Mouse (Mus musculus): Measurements from ENCODE around the gene Slmap. TPM values are rescaled to one million over a fixed set of nuclear protein-coding genes. Genes with fewer than 3 reads are reported as not detected.

Slmap gene
- total and polyA plus RNA-seq, 3 experiments: 19.0 to 61.0 (median 51.0) TPM

- H3K4me2 ChIP-seq (ENCODE audit: insufficient read depth, low read depth, poor library complexity, severe bottlenecking): no peak overlapping the region
- in situ Hi-C loops (cut with MboI; ENCODE audit: low pct_ligation_motif_present, low pct_unique_long_range_greater_than_20kb, low sequenced_read_pairs) (no loop called here), dilution Hi-C loops (cut with MboI; ENCODE audit: extremely low pct_ligation_motif_present, extremely low pct_unique_long_range_greater_than_20kb, low sequenced_read_pairs) (no loop called here)
- no peaks in the 10 kb centered on the region for H3K9me3 ChIP-seq (replicated peaks; ENCODE audit: low read length)
- DNase-seq (ENCODE audit: extremely low read depth): no peak
- H3K36me3 ChIP-seq (replicated peaks in 1 of 2; ENCODE audit: control insufficient read depth in 1 of 2, insufficient read depth in 1 of 2, low read length in 1 of 2): no peaks in the 10 kb centered on the region
- no peak overlapping the region for H3K9ac ChIP-seq (ENCODE audit: insufficient read depth, low read depth)
- TF ChIP-seq MYC (IDR thresholded peaks at IDR 0.05; ENCODE audit: low read depth, low read length) (no peak), CTCF (conservative IDR thresholded peaks at IDR 0.05 in 1 of 2, IDR thresholded peaks at IDR 0.05 in 1 of 2; ENCODE audit: low read depth in 2 of 2, low read length in 2 of 2) (no peak)
- H3K27ac ChIP-seq (ENCODE audit: insufficient read depth, low read depth): no peak overlapping the region
- H3K27me3 ChIP-seq (replicated peaks): no peaks in the 10 kb centered on the region
- H3K4me1 ChIP-seq (ENCODE audit: control insufficient read depth in 1 of 2, insufficient read depth in 2 of 2): no peaks in the 10 kb centered on the region
- H3K4me3 ChIP-seq (replicated peaks in 1 of 3; ENCODE audit: low read depth in 2 of 3, low read length in 2 of 3, poor library complexity in 1 of 3): no peak overlapping the region
- no peaks in the 10 kb centered on the region for H3K79me2 ChIP-seq (replicated peaks; ENCODE audit: control insufficient read depth, extremely low read depth, insufficient read depth, poor library complexity, severe bottlenecking)
These were observed 13.1 kb upstream of the Slmap start for GRCm38 (mm10) chr14:26547516-26548488.

GRCm38 (mm10) chr14:26542136-26542535 is 7.4 kb upstream of the Slmap start:
- Histone ChIP-seq H3K4me2 (ENCODE audit: insufficient read depth, low read depth, poor library complexity, severe bottlenecking) (no peak overlapping the region), H3K36me3 (replicated peaks in 1 of 2; ENCODE audit: control insufficient read depth in 1 of 2, insufficient read depth in 1 of 2, low read length in 1 of 2) (no peaks in the 10 kb centered on the region), H3K27ac (ENCODE audit: insufficient read depth, low read depth) (no peak overlapping the region), H3K4me1 (ENCODE audit: control insufficient read depth in 1 of 2, insufficient read depth in 2 of 2) (no peaks in the 10 kb centered on the region), H3K9ac (ENCODE audit: insufficient read depth, low read depth) (no peak overlapping the region), H3K27me3 (replicated peaks) (no peaks in the 10 kb centered on the region), H3K79me2 (replicated peaks; ENCODE audit: control insufficient read depth, extremely low read depth, insufficient read depth, poor library complexity, severe bottlenecking) (no peaks in the 10 kb centered on the region), H3K4me3 (replicated peaks in 1 of 3; ENCODE audit: low read depth in 2 of 3, low read length in 2 of 3, poor library complexity in 1 of 3) (no peak overlapping the region), H3K9me3 (replicated peaks; ENCODE audit: low read length) (no peaks in the 10 kb centered on the region)
- TF ChIP-seq TBP (conservative IDR thresholded peaks at IDR 0.05; ENCODE audit: low read depth, low read length) (no peak), USF1 (IDR thresholded peaks at IDR 0.05; ENCODE audit: low read depth, low read length) (no peak), PAX5 (IDR thresholded peaks at IDR 0.05; ENCODE audit: low read length) (no peak), IRF4 (IDR thresholded peaks at IDR 0.05; ENCODE audit: low read depth, low read length) (no peak), NELFE (IDR thresholded peaks at IDR 0.05; ENCODE audit: low read depth, low read length) (no peak), BHLHE40 (IDR thresholded peaks at IDR 0.05; ENCODE audit: low read depth, low read length) (no peak), MXI1 (IDR thresholded peaks at IDR 0.05; ENCODE audit: low read depth, low read length) (no peak), UBTF (IDR thresholded peaks at IDR 0.05; ENCODE audit: low read depth, low read length) (no peak), GABPA (IDR thresholded peaks at IDR 0.05; ENCODE audit: insufficient replicate concordance, low read depth, low read length) (no peak), RCOR1 (conservative IDR thresholded peaks at IDR 0.05; ENCODE audit: low read depth, low read length) (no peak), CTCF (conservative IDR thresholded peaks at IDR 0.05 in 1 of 2, IDR thresholded peaks at IDR 0.05 in 1 of 2; ENCODE audit: low read depth in 2 of 2, low read length in 2 of 2) (no peak), ZNF384 (IDR thresholded peaks at IDR 0.05; ENCODE audit: low read depth, low read length) (no peak), NRF1 (IDR thresholded peaks at IDR 0.05; ENCODE audit: low read depth, low read length) (no peak), POLR2A (IDR thresholded peaks at IDR 0.05; ENCODE audit: low read depth, low read length) (no peak), CHD2 (IDR thresholded peaks at IDR 0.05; ENCODE audit: low read length) (no peak), ZMIZ1 (IDR thresholded peaks at IDR 0.05; ENCODE audit: low read depth, low read length) (no peak), POLR2AphosphoS2 (IDR thresholded peaks at IDR 0.05; ENCODE audit: low read depth, low read length) (no peak), SIN3A (IDR thresholded peaks at IDR 0.05; ENCODE audit: low read length) (no peak)
- no peak for DNase-seq (ENCODE audit: extremely low read depth)
- in situ Hi-C loops (cut with MboI; ENCODE audit: low pct_ligation_motif_present, low pct_unique_long_range_greater_than_20kb, low sequenced_read_pairs): no loop called here
- dilution Hi-C loops (cut with MboI; ENCODE audit: extremely low pct_ligation_motif_present, extremely low pct_unique_long_range_greater_than_20kb, low sequenced_read_pairs): no loop called here
